Mouse (Mus musculus) neutrophil, adult 83 days (primary cell): ENCODE measurements around the gene Arrdc5. TPM values are rescaled to one million over a fixed set of nuclear protein-coding genes. Genes with fewer than 3 reads are reported as not detected.

Source experiments
- total RNA-seq, 2 experiments: library from RNA; stranded (reverse); gene quantifications; one replicate each; pipeline ENCODE4 v1.2.4; 2023

Gene Arrdc5
- not detected for total RNA-seq

DNA sequence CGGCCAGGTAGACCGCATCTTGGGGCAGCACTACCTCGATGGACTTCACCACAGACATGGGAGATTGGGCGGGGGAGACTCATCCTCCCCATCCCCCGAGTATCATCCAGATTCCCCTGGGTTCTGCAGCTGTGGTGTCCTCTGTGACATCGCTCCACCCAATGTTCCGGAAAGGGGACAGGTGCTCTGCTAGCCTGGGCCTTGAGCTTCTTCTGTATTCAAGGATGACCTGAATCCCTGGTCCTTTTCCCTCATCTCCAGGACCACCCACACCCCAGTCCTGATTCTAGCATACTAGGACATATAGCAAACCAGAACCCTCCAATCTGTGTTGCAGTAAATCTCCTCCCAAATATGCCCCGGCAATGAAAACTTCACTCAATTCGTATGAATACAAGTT is at the start of gene Arrdc5:
Gene Arrdc5 (minus strand): TSS at position 101 of the 400 bp plus-strand sequence.

DNA sequence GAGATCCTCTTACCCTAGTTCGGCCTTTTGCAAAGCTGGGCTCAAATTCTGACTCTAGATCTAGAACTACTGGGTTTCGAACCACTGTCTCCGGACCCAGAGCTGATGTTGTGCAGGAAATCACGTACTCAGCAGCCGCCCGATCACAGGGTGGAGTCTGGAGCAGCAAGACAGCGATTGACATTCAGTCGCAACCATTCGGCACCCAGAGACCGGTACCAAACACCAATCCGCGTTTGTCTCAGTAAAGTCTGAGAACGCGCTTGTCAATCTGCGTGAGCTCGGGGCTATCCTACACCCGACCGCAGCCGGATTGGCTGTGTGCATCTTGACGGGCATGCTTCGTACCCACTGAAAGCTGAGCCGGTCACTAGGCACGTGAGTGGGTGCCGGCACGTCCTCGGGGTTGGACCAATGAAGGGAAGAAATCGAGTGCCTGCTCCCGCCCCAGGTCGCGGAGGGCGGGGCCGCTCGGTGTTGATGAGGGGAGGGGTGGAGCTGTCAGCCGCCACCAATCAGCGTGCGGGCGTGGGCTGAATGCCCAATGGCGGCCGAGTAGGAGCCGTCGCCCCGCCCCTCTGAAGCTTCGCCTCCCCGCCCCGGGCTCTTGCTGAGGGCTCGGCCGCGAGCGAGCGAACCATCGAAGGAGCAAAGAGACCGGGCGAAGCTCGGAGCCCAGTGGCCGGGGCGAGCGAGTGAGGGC is 25.5 kb upstream of the Arrdc5 start, which contains the start of gene Kdm4b:
Gene Kdm4b (plus strand): TSS at position 613 of the 703 bp plus-strand sequence.

DNA sequence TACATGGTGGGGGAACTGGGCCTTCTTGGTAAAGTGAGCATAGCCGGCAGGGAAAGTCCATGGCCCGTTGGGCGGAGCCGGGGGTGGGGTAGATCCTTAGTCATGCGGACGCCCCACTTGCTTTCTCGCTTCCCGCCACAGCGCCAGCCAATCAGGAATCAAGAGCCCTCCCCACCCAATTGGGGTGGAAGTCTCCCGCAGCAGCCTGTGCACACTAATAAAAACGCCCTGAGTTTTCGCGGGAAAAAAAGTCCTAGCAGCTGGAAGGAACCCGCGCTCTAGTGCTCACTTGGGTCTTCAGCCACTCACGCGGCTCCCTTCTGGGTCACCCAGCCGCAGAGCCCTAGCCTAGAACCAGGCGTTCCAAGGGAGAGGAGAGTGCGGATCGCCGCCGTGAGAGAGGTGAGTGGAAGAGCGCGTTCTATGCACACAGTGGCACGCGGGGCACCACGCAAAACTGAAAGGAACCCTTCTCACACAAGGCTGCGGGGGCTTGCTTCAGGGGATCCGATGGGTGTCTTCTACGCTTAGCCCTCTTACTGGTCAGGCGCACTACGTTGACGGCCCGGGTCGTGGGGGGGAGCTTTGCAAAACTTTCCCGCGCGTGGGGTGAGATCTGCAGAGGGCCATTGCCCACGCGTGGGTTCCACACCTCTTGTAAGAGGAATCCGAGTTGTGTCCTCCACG is 3.2 kb upstream of the Arrdc5 start, which contains the start of gene Uhrf1:
Gene Uhrf1 (plus strand): TSS at position 162 of the 687 bp plus-strand sequence.

DNA sequence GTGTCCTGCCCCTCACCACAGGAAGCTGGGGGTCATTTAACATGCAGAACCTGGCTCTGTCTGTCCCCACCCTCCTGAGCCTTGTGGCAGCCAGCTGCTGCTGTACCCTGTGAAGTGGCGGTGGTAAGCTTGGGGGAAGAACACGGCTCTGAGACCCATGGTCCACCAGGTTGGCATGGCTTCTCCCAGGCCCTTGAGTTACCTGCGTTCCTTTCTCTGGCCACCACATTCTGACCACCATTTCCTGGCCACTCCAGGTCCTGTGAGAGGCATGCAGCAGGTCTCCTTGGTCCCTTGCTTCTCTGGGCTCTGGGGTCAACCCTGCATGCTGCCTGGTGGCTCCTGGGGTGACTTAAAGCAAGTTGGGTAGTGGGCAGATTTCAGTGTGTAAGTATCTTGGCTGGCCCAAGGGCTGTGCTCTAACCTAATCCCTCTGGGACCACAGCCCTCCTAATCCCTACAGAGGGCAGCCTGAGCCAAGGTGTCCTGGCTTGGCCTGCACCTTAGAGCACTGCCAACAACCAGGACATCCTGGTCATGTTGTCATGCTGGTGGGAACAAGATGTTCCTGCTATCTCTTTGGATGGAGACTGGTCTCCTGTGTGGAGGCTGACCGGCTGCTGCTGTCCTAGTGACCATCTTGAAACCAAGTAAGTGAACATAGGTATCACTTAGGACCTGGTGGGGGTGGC is 7.4 kb downstream of the Arrdc5 start, which contains the start of gene Plin3:
Gene Plin3 (minus strand): TSS at position 343 of the 692 bp plus-strand sequence.

DNA sequence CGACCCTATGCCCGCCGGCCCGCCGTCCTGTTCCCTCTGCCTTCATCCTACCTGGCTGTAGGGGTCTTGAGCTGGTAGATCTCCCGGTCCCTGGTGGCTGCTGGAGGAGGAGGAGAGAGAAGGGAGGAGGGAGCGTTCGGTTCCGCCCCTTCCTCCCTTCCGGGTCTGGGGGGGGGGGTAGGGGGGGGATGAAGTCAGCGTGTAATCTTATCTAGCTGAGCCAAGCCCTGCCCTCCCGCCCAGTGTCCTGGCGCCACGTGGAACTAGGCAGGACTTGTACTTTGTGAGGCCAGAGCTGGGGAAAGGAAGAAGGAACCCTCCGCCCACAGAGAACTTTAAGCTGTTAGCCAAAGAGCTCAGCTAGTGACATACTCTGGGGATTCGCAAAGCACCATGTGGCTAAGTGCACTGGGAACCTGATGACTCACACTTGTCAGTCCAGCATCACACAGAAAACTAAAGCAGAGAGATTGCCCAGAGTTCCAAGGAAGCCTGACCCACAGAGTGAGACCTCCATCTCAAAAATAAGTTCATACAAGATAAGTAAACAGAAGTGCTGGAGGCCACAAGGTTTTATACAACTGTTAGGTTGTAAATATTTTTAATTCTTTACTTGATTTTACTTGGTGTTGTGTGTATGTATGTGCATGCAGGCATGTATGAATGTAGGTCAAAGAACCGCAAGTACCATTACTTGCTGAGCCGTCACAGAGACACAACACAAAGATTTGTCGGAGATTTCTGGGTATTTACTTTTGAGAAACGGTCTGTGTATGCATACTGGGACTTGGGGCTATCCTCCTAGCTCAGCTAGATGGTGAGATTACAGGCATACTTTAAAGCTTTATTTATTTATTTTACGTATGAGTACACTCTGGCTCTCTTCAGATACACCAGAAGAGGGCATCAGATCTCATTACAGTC is 23.2 kb downstream of the Arrdc5 start, which contains the start of gene Ticam1:
Gene Ticam1 (minus strand): TSS at position 144 of the 924 bp plus-strand sequence.

DNA sequence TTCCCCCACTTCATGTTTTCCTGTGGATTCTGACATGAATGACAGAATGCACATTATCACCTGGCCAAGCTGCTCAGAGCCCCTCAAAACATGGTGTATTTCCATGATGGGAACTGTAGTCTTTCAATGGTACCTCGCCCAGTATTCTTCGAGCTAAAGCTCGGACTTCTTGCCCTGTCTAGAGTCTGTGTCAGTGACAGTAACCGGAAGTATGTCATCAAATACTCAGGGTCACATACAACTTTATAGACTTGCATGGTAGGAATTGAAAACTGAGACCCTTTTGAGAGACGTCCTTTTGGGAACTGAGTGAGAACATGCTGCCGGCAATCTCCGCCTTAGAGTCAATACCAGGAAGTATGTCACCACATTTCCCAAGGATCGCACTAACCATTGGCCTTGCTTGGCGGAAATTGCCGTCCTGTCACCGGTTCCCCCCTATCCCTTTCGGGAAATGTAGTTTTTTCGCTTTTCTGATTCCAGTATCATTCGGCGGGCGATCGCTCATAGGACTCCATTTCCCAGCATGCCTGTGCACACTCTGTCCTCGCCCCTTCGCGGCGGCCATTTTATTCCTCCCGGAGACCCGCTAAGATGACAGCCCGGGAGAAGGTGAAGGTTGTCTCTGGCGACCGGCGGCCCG is 43.7 kb downstream of the Arrdc5 start, which contains the start of gene Fem1a:
Gene Fem1a (plus strand): TSS at position 572 of the 643 bp plus-strand sequence.

Other genes starting within 250 kb of the Arrdc5 start
- 10 to 100 TPM; 24.1 to 29.2 TPM for gene Ubxn6, start 225.3 kb downstream of the Arrdc5 start, total RNA-seq
- gene Hdgfl2, start 220.7 kb downstream of the Arrdc5 start, total RNA-seq: 10 to 100 TPM; 49.3 to 54.5 TPM
- under 1 TPM; 0.28 to 0.49 TPM for gene Plin4, start 190.5 kb downstream of the Arrdc5 start, total RNA-seq
- gene Plin5, start 182.7 kb downstream of the Arrdc5 start, total RNA-seq: 1 to 10 TPM in 1 of 2 experiments, under 1 TPM in 1; 0.94 to 1.9 TPM
- gene Lrg1, start 178.3 kb downstream of the Arrdc5 start, total RNA-seq: 100 to 1,000 TPM; 184 to 229 TPM
- gene Sema6b, start 159.9 kb downstream of the Arrdc5 start, total RNA-seq: 1 to 10 TPM; 5.7 to 5.8 TPM
- 1 to 10 TPM; 2.2 to 2.3 TPM for gene Tnfaip8l1, start 137.8 kb downstream of the Arrdc5 start, total RNA-seq
- gene Mydgf, start 116.4 kb downstream of the Arrdc5 start, total RNA-seq: 10 to 100 TPM; 30.2 to 32.1 TPM
- gene Dpp9, start 81.4 kb downstream of the Arrdc5 start, total RNA-seq: 10 to 100 TPM; 34.8 to 38.4 TPM
- 10 to 100 TPM; 13.9 to 14.6 TPM for gene Fem1a, start 43.5 kb downstream of the Arrdc5 start, total RNA-seq
- 10 to 100 TPM; 12.9 to 13.2 TPM for gene Ticam1, start 23.5 kb downstream of the Arrdc5 start, total RNA-seq
- 10 to 100 TPM; 44.9 to 47.3 TPM for gene Plin3, start 7.4 kb downstream of the Arrdc5 start, total RNA-seq
- gene Uhrf1, start 3.0 kb upstream of the Arrdc5 start, total RNA-seq: 100 to 1,000 TPM in 1 of 2 experiments, 10 to 100 TPM in 1; 87.5 to 111 TPM
- gene Kdm4b, start 25.8 kb upstream of the Arrdc5 start, total RNA-seq: 10 to 100 TPM; 19.0 to 22.6 TPM
- gene Ptprs, start 176.2 kb upstream of the Arrdc5 start, total RNA-seq: 10 to 100 TPM; 22.9 to 28.8 TPM
- not detected for gene Znrf4, start 212.1 kb upstream of the Arrdc5 start, total RNA-seq